Mouse (Mus musculus): ENCODE data around the gene Ncf1.

DNA sequence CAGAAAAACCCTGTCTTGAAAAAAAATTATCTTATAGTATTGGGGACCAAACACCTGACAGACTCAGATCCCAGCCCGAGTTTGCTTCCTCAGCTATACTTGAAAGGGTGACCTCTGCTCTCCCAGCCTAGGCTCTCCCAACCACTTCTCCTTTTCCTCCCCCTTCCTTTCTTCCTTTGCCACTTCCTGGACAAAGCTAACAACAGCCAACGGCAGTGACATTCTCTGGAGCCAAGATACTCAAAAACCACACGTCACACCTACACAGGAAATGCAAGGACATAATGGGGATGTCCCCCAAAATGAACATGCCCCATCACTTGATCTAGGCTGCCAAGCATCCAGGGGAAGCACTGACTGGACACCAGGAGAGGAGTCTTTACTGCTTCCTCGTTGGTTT is 29.0 kb upstream of the Ncf1 start:
- TF ChIP-seq POLR2A (IDR thresholded peaks at IDR 0.05; ENCODE audit: low read depth, low read length): no peak
- no peak for TF ChIP-seq POLR2AphosphoS2 (IDR thresholded peaks at IDR 0.05; ENCODE audit: low read depth, low read length)
- TF ChIP-seq ZKSCAN1 (IDR thresholded peaks at IDR 0.05; ENCODE audit: borderline replicate concordance, low read depth, low read length): no peak
- TF ChIP-seq E2F4 (IDR thresholded peaks at IDR 0.05; ENCODE audit: insufficient replicate concordance, low read depth, low read length): no peak
- TF ChIP-seq USF1 (IDR thresholded peaks at IDR 0.05; ENCODE audit: low read depth, low read length): no peak
- TF ChIP-seq CTCF (conservative IDR thresholded peaks at IDR 0.05 in 1 of 2, IDR thresholded peaks at IDR 0.05 in 1 of 2; ENCODE audit: low read depth in 2 of 2, low read length in 2 of 2): no peak
- TF ChIP-seq EP300 (IDR thresholded peaks at IDR 0.05; ENCODE audit: low read length): no peak
- no peak for TF ChIP-seq USF2 (conservative IDR thresholded peaks at IDR 0.05; ENCODE audit: low read depth, low read length)
- no peak for TF ChIP-seq ZC3H11A (IDR thresholded peaks at IDR 0.05; ENCODE audit: low read depth, low read length)
- TF ChIP-seq ELF1 (IDR thresholded peaks at IDR 0.05; ENCODE audit: low read depth, low read length): no peak
- no peak for TF ChIP-seq CHD2 (IDR thresholded peaks at IDR 0.05; ENCODE audit: low read length)
- TF ChIP-seq BHLHE40 (IDR thresholded peaks at IDR 0.05; ENCODE audit: low read depth, low read length): no peak
